Mouse (Mus musculus) hindbrain, postnatal 0 days (tissue): ENCODE results near the gene Neurl2. TPM values are rescaled to one million over a fixed set of nuclear protein-coding genes. Genes with fewer than 3 reads are reported as not detected.

Experiments used
- ATAC-seq: fragments of 200-750 bp; cut with Nextera tagmentation; 2 replicates; pipeline ENCODE4 v1.8.0; 2017; ENCODE audit warnings: mild to moderate bottlenecking, moderate TSS enrichment, moderate library complexity
- DNase-seq: peaks from one replicate; pipeline ENCODE4 v3.0.0-alpha.2; 2015; ENCODE audit warnings: low spot score
- H3K27ac ChIP-seq: fragments of 300-500 bp; sonication (generic); 2 replicates; pipeline ENCODE4 v1.5.1; 2014; ENCODE audit warnings: mild to moderate bottlenecking
- H3K27me3 ChIP-seq: fragments of 300-500 bp; sonication (generic); 2 replicates; pipeline ENCODE4 v1.6.1; 2014; ENCODE audit warnings: low read length, mixed read lengths; ENCODE audit not compliant: insufficient read depth
- H3K36me3 ChIP-seq: fragments of 300-500 bp; sonication (generic); 2 replicates; pipeline ENCODE4 v1.6.1; 2014; ENCODE audit warnings: low read length, mixed read lengths; ENCODE audit not compliant: insufficient read depth
- H3K4me1 ChIP-seq: fragments of 300-500 bp; sonication (generic); 2 replicates; pipeline ENCODE4 v1.6.1; 2014; ENCODE audit warnings: antibody characterized with exemption, low read length, mixed read lengths; ENCODE audit not compliant: insufficient read depth
- H3K4me2 ChIP-seq: fragments of 300-500 bp; sonication (generic); 2 replicates; pipeline ENCODE4 v1.6.1; 2014; ENCODE audit warnings: low read depth, mild to moderate bottlenecking, low read length, moderate library complexity, mixed read lengths
- H3K4me3 ChIP-seq: fragments of 300-500 bp; sonication (generic); 2 replicates; pipeline ENCODE4 v1.5.1; 2014; ENCODE audit warnings: low read length
- H3K9ac ChIP-seq: fragments of 300-500 bp; sonication (generic); replicated peaks from 2 replicates; pipeline ENCODE4 v1.6.1; 2014; ENCODE audit warnings: mild to moderate bottlenecking, low read length, moderate library complexity, mixed read lengths
- H3K9me3 ChIP-seq: fragments of 300-500 bp; sonication (generic); 2 replicates; pipeline ENCODE4 v1.6.1; 2016; ENCODE audit warnings: low read length, mixed read lengths
- CTCF ChIP-seq: IDR thresholded peaks from 2 replicates; pipeline ENCODE4 v1.5.1; 2016; ENCODE audit warnings: antibody characterized with exemption, control low read depth, low read depth
- WGBS: fragments of 180-500 bp; shearing (Covaris S2); extraction: QIAGEN DNeasy Blood & Tissue Kit; methylation state at CpG from one replicate; pipeline ENCODE4 v1.1.7; 2014; 5-methylcytosine and 5-hydroxymethylcytosine counted together
- polyA plus RNA-seq: library from polyadenylated mRNA; unstranded; fragments of >200 nt; fragmentation: Nextera tagmentation; extraction: Ambion mirVana; gene quantifications from 2 replicates; pipeline ENCODE4 v1.2.1, GENCODE M21; 2015
- total RNA-seq: library from RNA; depleted of rRNA; stranded (reverse); fragments of >200 nt; gene quantifications from 2 replicates; pipeline ENCODE4 v1.2.3, GENCODE M21; 2014

Neurl2 gene
- total and polyA plus RNA-seq, 2 experiments from 2014 or later = 7.6 to 12.1 TPM

- Histone ChIP-seq H3K4me2 (no peak overlapping the region), H3K9ac (no peak overlapping the region), H3K36me3 (no peaks in the 10 kb centered on the region), H3K9me3 (no peaks in the 10 kb centered on the region), H3K27me3 (no peaks in the 10 kb centered on the region), H3K27ac (peak overlapping the region; percentile 54), H3K4me3 (no peak overlapping the region), H3K4me1 (0 out of 2 replicates have a peak, but pooled peaks cover 8% of the 10 kb centered on the region)
- no peak for ATAC-seq
- TF ChIP-seq CTCF = no peak
- no peak for DNase-seq
- WGBS = 50% methylated on average over 1 of the region's 1 CpGs
Measured at GRCm38 (mm10) chr2:164874239-164874769, 41.0 kb upstream of the Neurl2 start.

DNA sequence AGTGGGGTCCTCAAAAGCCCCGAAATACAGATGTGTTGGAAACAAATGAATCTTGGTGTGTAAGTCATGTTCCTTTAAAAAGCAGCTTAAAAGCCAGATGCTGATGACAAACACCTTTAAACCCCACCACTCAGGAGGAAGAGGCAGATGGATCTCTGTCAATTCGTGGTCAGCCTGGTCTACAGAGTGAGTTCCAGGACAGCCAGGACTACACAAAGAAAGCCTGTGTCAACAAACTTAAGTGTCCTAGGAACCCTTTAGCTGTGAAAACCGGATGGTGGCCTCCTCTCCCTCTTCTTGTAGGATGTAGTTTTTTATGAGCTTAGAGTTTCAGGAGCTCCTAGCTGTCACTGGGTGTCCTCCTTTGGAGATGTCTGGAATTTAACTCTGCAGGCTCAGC lies 40.4 kb upstream of the Neurl2 start:
- Histone ChIP-seq H3K4me3 (no peak overlapping the region), H3K4me2 (no peak overlapping the region), H3K9me3 (no peaks in the 10 kb centered on the region), H3K27ac (no peak overlapping the region; the same call in 1 of the 2 replicates), H3K9ac (no peak overlapping the region), H3K4me1 (0 out of 2 replicates have a peak, but pooled peaks cover 6% of the 10 kb centered on the region), H3K36me3 (no peaks in the 10 kb centered on the region), H3K27me3 (no peaks in the 10 kb centered on the region)
- ATAC-seq = no peak
- WGBS = 70% methylated on average over 3 of the region's 3 CpGs
- no peak for DNase-seq
- TF ChIP-seq CTCF = no peak

- Histone ChIP-seq H3K27ac (no peak overlapping the region), H3K36me3 (no peaks in the 10 kb centered on the region)
- WGBS = 58% methylated on average over 6 of the region's 6 CpGs
Measured at GRCm38 (mm10) chr2:164871602-164872303, 38.5 kb upstream of the Neurl2 start.

DNA sequence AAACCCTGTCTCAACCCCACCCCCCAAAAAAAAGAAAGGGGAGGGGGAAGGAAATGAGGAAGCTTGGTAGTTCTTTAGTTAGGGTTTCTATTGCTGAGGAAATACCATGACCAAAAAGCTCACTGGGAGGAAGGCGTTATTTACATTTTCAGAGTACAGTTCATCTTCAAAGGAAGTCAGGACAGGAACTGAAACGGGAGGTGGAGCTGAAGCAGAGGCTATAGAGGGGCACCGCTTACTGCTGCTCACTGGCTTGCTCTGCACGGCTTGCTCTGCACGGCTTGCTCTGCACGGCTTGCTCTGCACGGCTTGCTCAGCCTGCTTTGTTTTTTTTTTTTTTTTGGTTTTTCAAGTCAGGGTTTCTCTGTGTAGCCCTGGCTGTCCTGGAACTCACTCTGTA lies 35.2 kb upstream of the Neurl2 start:
- no peaks in the 10 kb centered on the region for H3K36me3 ChIP-seq
- WGBS = 82% methylated on average over 7 of the region's 7 CpGs
- H3K4me1 ChIP-seq = no peaks in the 10 kb centered on the region
- no peak for TF ChIP-seq CTCF
- no peak overlapping the region for H3K4me3 ChIP-seq
- no peaks in the 10 kb centered on the region for H3K9me3 ChIP-seq
- no peak overlapping the region for H3K4me2 ChIP-seq
- DNase-seq = no peak
- H3K27me3 ChIP-seq = no peaks in the 10 kb centered on the region
- H3K27ac ChIP-seq = no peak overlapping the region
- H3K9ac ChIP-seq = no peak overlapping the region
- no peak for ATAC-seq

More at GRCm38 (mm10) chr2:164871602-164872303, 38.5 kb upstream of the Neurl2 start:
- ATAC-seq = no peak
- H3K9ac ChIP-seq = no peak overlapping the region
- DNase-seq = no peak
- 0 out of 2 replicates have a peak, but pooled peaks have one; percentile 2 for TF ChIP-seq CTCF
- no peaks in the 10 kb centered on the region for H3K9me3 ChIP-seq
- H3K4me2 ChIP-seq = no peak overlapping the region
- H3K4me1 ChIP-seq = no peaks in the 10 kb centered on the region
- no peak overlapping the region for H3K4me3 ChIP-seq
- H3K27me3 ChIP-seq = no peaks in the 10 kb centered on the region

GRCm38 (mm10) chr2:164867566-164867965 lies 34.3 kb upstream of the Neurl2 start:
- WGBS = 91% methylated on average over 7 of the region's 7 CpGs
- TF ChIP-seq CTCF = peak; percentile 53
- H3K4me1 ChIP-seq = no peaks in the 10 kb centered on the region

DNA sequence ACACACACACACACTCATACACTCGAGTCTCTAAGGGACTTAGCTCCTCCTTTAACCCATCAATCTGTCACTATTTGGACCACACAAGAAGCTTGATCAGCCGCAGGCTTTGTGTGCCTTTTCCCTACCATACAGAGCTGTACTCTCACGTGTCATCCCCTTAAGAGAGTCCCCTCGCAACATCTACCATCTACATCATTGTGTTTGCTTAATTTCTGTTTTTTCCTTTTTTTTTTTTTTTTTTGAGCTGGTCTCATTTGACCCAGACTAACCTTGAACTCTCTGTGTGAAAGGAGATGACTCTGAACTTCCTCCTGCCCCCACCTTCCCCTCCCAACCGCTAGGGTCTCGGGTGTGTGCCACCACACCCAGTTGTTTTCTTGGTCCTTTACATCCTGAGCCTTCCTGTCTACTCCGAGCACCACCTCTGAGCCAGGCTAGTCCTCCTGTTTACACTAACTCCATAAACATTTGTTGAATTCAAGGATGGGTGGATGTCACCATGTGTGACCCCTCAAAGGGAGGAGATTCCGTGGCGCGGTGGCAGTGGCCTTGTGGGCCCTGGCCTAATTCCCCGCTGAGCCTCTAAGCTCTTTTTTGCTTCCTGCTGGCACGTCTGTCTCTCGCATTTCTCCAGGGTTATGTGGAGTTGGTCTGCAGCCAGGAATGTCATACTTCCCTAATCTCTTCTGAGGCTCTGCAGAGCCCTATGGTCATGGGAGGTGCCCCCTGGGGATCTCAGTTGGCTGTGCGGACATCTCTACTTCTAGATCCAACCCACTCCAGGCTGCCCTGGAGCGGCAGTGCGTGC lies 33.7 kb upstream of the Neurl2 start:
- 55% methylated on average over 16 of the region's 16 CpGs for WGBS
- DNase-seq (no peak), ATAC-seq (no peak; the same call in 1 of the 2 replicates)
- Histone ChIP-seq H3K4me3 (no peak overlapping the region), H3K36me3 (no peaks in the 10 kb centered on the region), H3K4me2 (no peak overlapping the region), H3K9ac (no peak overlapping the region), H3K27me3 (no peaks in the 10 kb centered on the region), H3K27ac (0 out of 2 replicates have a peak overlapping the region, but pooled peaks have one; percentile 2), H3K9me3 (no peaks in the 10 kb centered on the region), H3K4me1 (no peaks in the 10 kb centered on the region)
- no peak for TF ChIP-seq CTCF

More at GRCm38 (mm10) chr2:164867566-164867965, 34.3 kb upstream of the Neurl2 start:
- Histone ChIP-seq H3K36me3 (no peaks in the 10 kb centered on the region), H3K4me3 (no peak overlapping the region), H3K27ac (0 out of 2 replicates have a peak overlapping the region, but pooled peaks have one; percentile 2), H3K9ac (no peak overlapping the region), H3K4me2 (no peak overlapping the region), H3K9me3 (no peaks in the 10 kb centered on the region), H3K27me3 (no peaks in the 10 kb centered on the region)
- DNase-seq (no peak), ATAC-seq (no peak)
